Comparison of ENCODE assay signal across 10 mouse cellular contexts in the genomic region with DNA sequence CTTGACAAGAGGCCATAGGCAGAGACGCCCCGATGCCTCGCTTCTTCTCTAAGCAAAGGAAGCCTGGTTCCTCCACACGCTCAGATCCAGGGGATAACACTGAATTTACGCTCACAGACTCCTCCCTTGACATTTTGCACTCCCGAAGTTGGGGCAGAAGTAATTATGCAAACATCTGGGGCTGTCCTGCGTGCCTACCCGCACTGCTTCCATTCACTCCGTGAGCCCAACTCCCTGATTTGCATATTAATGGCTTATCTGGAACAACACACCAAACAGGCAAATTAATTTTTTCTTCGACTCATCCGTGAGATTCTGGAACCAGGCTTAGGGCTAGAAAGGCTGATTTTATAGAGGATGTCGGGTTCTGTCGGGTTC. TPM values are rescaled to one million over a fixed set of nuclear protein-coding genes. Genes with fewer than 3 reads are reported as not detected.
DNase-seq lines count a peak whose midpoint lies in the region; ATAC-seq lines count a peak whose summit lies in the region.
"Had no signal": no experiment of that assay in that cellular context is flagged by ENCODE, and none has a peak within 500 bp of the region (broad histone marks: within the 10 kb centered on the region; RNA-seq: fewer than 3 reads in every experiment).

No protein-coding gene starts in this region.

- peaks cover 100% of the 10 kb centered on the region for H3K27me3 ChIP-seq in kidney, embryonic 16.5 days (ENCODE audit: insufficient read depth, low read length)
- H3K27me3 ChIP-seq in hindbrain, embryonic 13.5 days: peaks cover 97% of the 10 kb centered on the region
- peaks cover 87% of the 10 kb centered on the region for H3K27me3 ChIP-seq in midbrain, embryonic 14.5 days (ENCODE audit: control insufficient read depth, insufficient read depth, low read length)

- peaks cover 42% of the 10 kb centered on the region for H3K4me1 ChIP-seq in kidney, embryonic 16.5 days (ENCODE audit: insufficient read depth, low read length)
- peaks cover 52% of the 10 kb centered on the region for H3K4me1 ChIP-seq in hindbrain, embryonic 13.5 days (replicated peaks)
- H3K4me1 ChIP-seq in midbrain, embryonic 14.5 days (ENCODE audit: control insufficient read depth, insufficient read depth, low read length): peaks cover 36% of the 10 kb centered on the region

- H3K4me3 ChIP-seq in kidney, embryonic 16.5 days (ENCODE audit: low read length): 0 out of 2 replicates have a peak overlapping the region, but pooled peaks have one; percentile 2
- no peak overlapping the region; the same call in 1 of the 2 replicates for H3K4me3 ChIP-seq in hindbrain, embryonic 13.5 days
- H3K4me3 ChIP-seq in midbrain, embryonic 14.5 days (replicated peaks; ENCODE audit: low read depth, low read length): 0 out of 2 replicates have a peak overlapping the region, but pooled peaks have one; percentile 5

- no peak overlapping the region for H3K9ac ChIP-seq in kidney, embryonic 16.5 days (replicated peaks; ENCODE audit: low read length)
- H3K9ac ChIP-seq in hindbrain, embryonic 13.5 days: no peak overlapping the region
- no peak overlapping the region for H3K9ac ChIP-seq in midbrain, embryonic 14.5 days (replicated peaks; ENCODE audit: low read length)

- H3K36me3 ChIP-seq in kidney, embryonic 16.5 days (ENCODE audit: insufficient read depth, low read length): no peaks in the 10 kb centered on the region
- no peaks in the 10 kb centered on the region for H3K36me3 ChIP-seq in hindbrain, embryonic 13.5 days
- no peaks in the 10 kb centered on the region for H3K36me3 ChIP-seq in midbrain, embryonic 14.5 days (ENCODE audit: control insufficient read depth, insufficient read depth, low read length)

- ATAC-seq in kidney, embryonic 16.5 days (ENCODE audit: low FRiP score, low TSS enrichment): no peak
- no peak for ATAC-seq in hindbrain, embryonic 13.5 days (ENCODE audit: low FRiP score)
- no peak for ATAC-seq in midbrain, embryonic 14.5 days (ENCODE audit: low FRiP score, low TSS enrichment)
- ATAC-seq: Patski had no signal

- DNase-seq in kidney, adult 11 months: no peak
- DNase-seq in ZHBTc4 (ENCODE audit: low read depth, low spot score): peak; percentile 50
- DNase-seq in midbrain, embryonic 14.5 days: peak; percentile 63
- no peak for DNase-seq in adrenal gland, adult 8-10 months
- DNase-seq in right cerebral cortex, adult 18-20 months: no peak
- no peak for DNase-seq in layer of hippocampus, adult 9-10 months (ENCODE audit: low spot score)
- DNase-seq: right cerebral cortex, postnatal 14 days had no signal

- WGBS in kidney, embryonic 16.5 days: under 1% methylated on average over 13 of the region's 13 CpGs
- under 1% methylated on average over 13 of the region's 13 CpGs for WGBS in hindbrain, embryonic 13.5 days
- WGBS in midbrain, embryonic 14.5 days: under 1% methylated on average over 13 of the region's 13 CpGs

- no peak overlapping the region for H3K4me2 ChIP-seq in kidney, embryonic 16.5 days (replicated peaks; ENCODE audit: low read depth, low read length)
- H3K4me2 ChIP-seq in hindbrain, embryonic 13.5 days: peak overlapping the region; percentile 64
- H3K4me2 ChIP-seq in midbrain, embryonic 14.5 days (ENCODE audit: low read length): peak overlapping the region; percentile 76

- H3K27ac ChIP-seq in kidney, embryonic 16.5 days (ENCODE audit: low read length): no peak overlapping the region
- no peak overlapping the region; the same call in 1 of the 2 replicates for H3K27ac ChIP-seq in hindbrain, embryonic 13.5 days
- H3K27ac ChIP-seq in midbrain, embryonic 14.5 days (replicated peaks; ENCODE audit: low read depth, low read length): no peak overlapping the region

- H3K9me3 ChIP-seq in kidney, embryonic 16.5 days (ENCODE audit: low read length): no peaks in the 10 kb centered on the region
- no peaks in the 10 kb centered on the region for H3K9me3 ChIP-seq in hindbrain, embryonic 13.5 days
- no peaks in the 10 kb centered on the region for H3K9me3 ChIP-seq in midbrain, embryonic 14.5 days (ENCODE audit: control insufficient read depth, low read length)

RNA-seq across cellular contexts. Expression of gene Cbx8, which starts 7.4 kb away (rescaled TPM):
- 8.2 and 8.5 TPM in 2 replicates for polyA plus RNA-seq in kidney, embryonic 16.5 days (2015; fragmentation: Nextera tagmentation; extraction: Ambion mirVana)
- 10.0 and 11.1 TPM in 2 replicates for polyA plus RNA-seq in hindbrain, embryonic 13.5 days (2015; fragmentation: Nextera tagmentation; extraction: Ambion mirVana)
- 11.5 and 12.4 TPM in 2 replicates for polyA plus RNA-seq in midbrain, embryonic 14.5 days (2014; fragmentation: Nextera tagmentation; extraction: Ambion mirVana)
- 10 to 100 TPM; 15.3 to 24.0 (median 16.5) TPM for total RNA-seq in adrenal gland, adult 8-10 months (2022)

RNA-seq across cellular contexts. Expression of gene Cbx2, which starts 25.4 kb away (rescaled TPM):
- 35.5 and 37.3 TPM in 2 replicates for polyA plus RNA-seq in kidney, embryonic 16.5 days (2015; fragmentation: Nextera tagmentation; extraction: Ambion mirVana)
- 20.3 and 24.2 TPM in 2 replicates for polyA plus RNA-seq in hindbrain, embryonic 13.5 days (2015; fragmentation: Nextera tagmentation; extraction: Ambion mirVana)
- 15.6 and 20.7 TPM in 2 replicates for polyA plus RNA-seq in midbrain, embryonic 14.5 days (2014; fragmentation: Nextera tagmentation; extraction: Ambion mirVana)
- 1 to 10 TPM; 4.6 to 8.1 (median 5.6) TPM for total RNA-seq in adrenal gland, adult 8-10 months (2022)

RNA-seq across cellular contexts. Expression of gene Cbx4, which starts 37.9 kb away (rescaled TPM):
- 9.9 and 10.9 TPM in 2 replicates for polyA plus RNA-seq in kidney, embryonic 16.5 days (2015; fragmentation: Nextera tagmentation; extraction: Ambion mirVana)
- 14.1 and 15.8 TPM in 2 replicates for polyA plus RNA-seq in hindbrain, embryonic 13.5 days (2015; fragmentation: Nextera tagmentation; extraction: Ambion mirVana)
- 19.0 and 19.3 TPM in 2 replicates for polyA plus RNA-seq in midbrain, embryonic 14.5 days (2014; fragmentation: Nextera tagmentation; extraction: Ambion mirVana)
- 100 to 1,000 TPM in 1 of 4 experiments, 10 to 100 TPM in 3; 70.8 to 227 (median 87.4) TPM for total RNA-seq in adrenal gland, adult 8-10 months (2022)

Comparison
In these comparisons a context has a peak if more than half of its experiments do, and no peak if none do; other contexts are left out.
1. DNase-seq: peak in ZHBTc4 (single experiment) and midbrain, embryonic 14.5 days (single experiment); none in kidney, adult 11 months (single experiment), adrenal gland, adult 8-10 months (single experiment), right cerebral cortex, adult 18-20 months (single experiment) and layer of hippocampus, adult 9-10 months (single experiment).